Mouse (Mus musculus) intestine, embryonic 14.5 days (tissue): Measurements from ENCODE around the gene Vdr. TPM values are rescaled to one million over a fixed set of nuclear protein-coding genes. Genes with fewer than 3 reads are reported as not detected.
A peak's percentile ranks its signal among the peaks of the same experiment; 100 is the strongest.

Source experiments
- ATAC-seq: fragments of 200-750 bp; cut with Nextera tagmentation; replicated peaks from 2 replicates; pipeline ENCODE4 v1.8.0; 2017; ENCODE audit warnings: low read depth, moderate number of reproducible peaks, moderate TSS enrichment, moderate library complexity; ENCODE audit not compliant: low FRiP score, low TSS enrichment
- DNase-seq: peaks from one replicate; pipeline ENCODE4 v3.0.0-alpha.2; 2018; ENCODE audit warnings: low spot score
- H3K27ac ChIP-seq: fragments of 300-500 bp; sonication (generic); 2 replicates; pipeline ENCODE4 v1.5.1; 2014; ENCODE audit warnings: low read depth, mild to moderate bottlenecking, control low read depth
- H3K27me3 ChIP-seq: fragments of 300-500 bp; sonication (generic); replicated peaks from 2 replicates; pipeline ENCODE4 v1.6.1; 2014; ENCODE audit warnings: low read length, control low read depth; ENCODE audit not compliant: control insufficient read depth, insufficient read depth
- H3K36me3 ChIP-seq: fragments of 300-500 bp; sonication (generic); 2 replicates; pipeline ENCODE4 v1.6.1; 2014; ENCODE audit warnings: low read length, control low read depth; ENCODE audit not compliant: control insufficient read depth, insufficient read depth
- H3K4me1 ChIP-seq: fragments of 300-500 bp; sonication (generic); replicated peaks from 2 replicates; pipeline ENCODE4 v1.6.1; 2014; ENCODE audit warnings: low read length, control low read depth, mixed read lengths; ENCODE audit not compliant: control insufficient read depth, insufficient read depth
- H3K4me2 ChIP-seq: fragments of 300-500 bp; sonication (generic); 2 replicates; pipeline ENCODE4 v1.6.1; 2014; ENCODE audit warnings: low read length
- H3K4me3 ChIP-seq: fragments of 300-500 bp; sonication (generic); 2 replicates; pipeline ENCODE4 v1.5.1; 2014; ENCODE audit warnings: low read depth, low read length, control low read depth, mixed read lengths
- H3K9ac ChIP-seq: fragments of 300-500 bp; sonication (generic); 2 replicates; pipeline ENCODE4 v1.6.1; 2014; ENCODE audit warnings: mild to moderate bottlenecking, low read length
- H3K9me3 ChIP-seq: fragments of 300-500 bp; sonication (generic); 2 replicates; pipeline ENCODE4 v1.6.1; 2016; ENCODE audit warnings: low read length, control low read depth; ENCODE audit not compliant: control insufficient read depth
- WGBS: fragments of 180-500 bp; shearing (Covaris S2); extraction: QIAGEN DNeasy Blood & Tissue Kit; methylation state at CpG from one replicate; pipeline ENCODE4 v1.1.7; 2014; 5-methylcytosine and 5-hydroxymethylcytosine counted together
- polyA plus RNA-seq: library from polyadenylated mRNA; unstranded; fragments of >200 nt; fragmentation: Nextera tagmentation; extraction: Ambion mirVana; gene quantifications from 2 replicates; pipeline ENCODE4 v1.2.1, GENCODE M21; 2014

Vdr gene
- 0.66 and 0.80 TPM in 2 replicates for polyA plus RNA-seq

DNA sequence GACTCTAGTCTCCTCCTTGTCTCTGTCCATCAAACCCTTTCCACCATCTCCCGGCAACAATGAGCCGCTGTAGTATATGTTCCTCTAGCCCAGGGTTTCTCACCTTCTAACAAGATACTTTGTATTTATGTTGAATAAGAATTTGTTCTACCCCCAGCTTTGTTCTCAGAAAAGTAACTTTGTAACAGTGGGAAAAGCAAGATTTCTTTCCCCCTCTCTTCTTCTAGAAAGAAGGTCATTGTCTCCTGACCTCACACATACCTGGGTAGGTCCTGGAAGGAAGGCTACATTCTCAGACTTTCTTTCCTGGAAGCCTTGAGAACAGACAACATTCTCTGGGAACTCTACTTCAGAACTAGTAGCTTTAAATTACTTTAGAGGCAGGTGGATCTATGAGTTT is at the start of gene Vdr:
Gene Vdr (minus strand): TSS at position 101 of the 400 bp plus-strand sequence.
- H3K36me3 ChIP-seq, result no peaks in the 10 kb centered on the region
- peaks cover 19% of the 10 kb centered on the region for H3K4me1 ChIP-seq
- no peaks in the 10 kb centered on the region for H3K9me3 ChIP-seq
- H3K9ac ChIP-seq, result no peak within 1 kb of the TSS
- DNase-seq, result no peak
- H3K27me3 ChIP-seq, result 0 out of 2 replicates have a peak, but pooled peaks cover 5% of the 10 kb centered on the region
- no peak for ATAC-seq
- no peak within 1 kb of the TSS for H3K27ac ChIP-seq
- H3K4me3 ChIP-seq, result no peak within 1 kb of the TSS
- H3K4me2 ChIP-seq, result no peak within 1 kb of the TSS
- WGBS, result 93% methylated on average over 2 of the region's 2 CpGs

DNA sequence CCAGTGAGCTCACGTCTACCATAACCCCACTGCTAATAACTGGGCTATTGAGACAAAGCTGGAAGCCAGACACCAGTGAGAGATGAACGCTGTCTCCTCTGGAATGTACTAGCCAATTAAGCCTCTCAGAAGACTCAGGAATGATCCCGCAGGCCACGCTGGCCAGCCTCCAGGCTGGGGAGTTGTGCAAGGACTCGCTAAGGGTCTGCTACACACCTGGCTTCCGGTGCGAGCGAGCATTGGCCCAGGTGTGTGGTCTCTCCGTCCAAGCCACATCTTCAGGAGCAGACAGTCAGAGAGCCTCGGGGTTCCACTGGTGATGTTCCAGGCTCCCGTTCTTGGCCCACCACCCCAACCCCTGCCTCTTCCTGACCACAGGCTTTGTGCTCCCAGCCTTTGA is 46.0 kb upstream of the Vdr start:
- ATAC-seq (no peak), DNase-seq (no peak)
- Histone ChIP-seq H3K4me1 (peaks cover 14% of the 10 kb centered on the region; the same call in 1 of the 2 replicates), H3K36me3 (no peaks in the 10 kb centered on the region), H3K4me3 (no peak overlapping the region), H3K4me2 (no peak overlapping the region), H3K9ac (no peak overlapping the region), H3K27ac (no peak overlapping the region), H3K9me3 (no peaks in the 10 kb centered on the region), H3K27me3 (no peaks in the 10 kb centered on the region)
- WGBS, result 57% methylated on average over 11 of the region's 11 CpGs

DNA sequence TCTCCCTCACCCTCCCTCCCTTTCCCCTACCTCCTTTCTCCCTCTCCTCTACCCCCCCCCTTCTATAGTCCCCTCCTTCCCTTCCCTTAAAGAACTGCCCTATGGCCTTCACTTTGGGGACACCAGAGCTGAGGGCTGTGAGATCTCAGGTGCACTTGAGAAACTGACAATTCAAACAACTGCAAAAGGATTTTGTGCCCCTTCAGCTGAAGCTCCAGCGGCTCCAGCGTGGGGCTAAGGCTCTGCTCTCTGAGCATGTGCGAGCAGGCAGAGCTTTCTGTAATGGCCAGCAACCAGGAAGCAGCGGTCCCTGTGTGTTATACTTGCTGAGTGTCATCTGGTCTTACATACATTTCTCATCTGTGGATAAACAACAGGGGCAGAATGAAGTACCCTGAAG is 45.3 kb upstream of the Vdr start:
- Histone ChIP-seq H3K4me3 (no peak overlapping the region), H3K9ac (no peak overlapping the region), H3K4me2 (no peak overlapping the region), H3K27me3 (no peaks in the 10 kb centered on the region), H3K4me1 (peaks cover 14% of the 10 kb centered on the region; the same call in 1 of the 2 replicates), H3K36me3 (no peaks in the 10 kb centered on the region), H3K9me3 (no peaks in the 10 kb centered on the region), H3K27ac (0 out of 2 replicates have a peak overlapping the region, but pooled peaks have one; percentile 51)
- ATAC-seq (0 out of 2 replicates have a peak, but pooled peaks have one; percentile 51), DNase-seq (no peak)
- WGBS, result 4% methylated on average over 4 of the region's 4 CpGs

DNA sequence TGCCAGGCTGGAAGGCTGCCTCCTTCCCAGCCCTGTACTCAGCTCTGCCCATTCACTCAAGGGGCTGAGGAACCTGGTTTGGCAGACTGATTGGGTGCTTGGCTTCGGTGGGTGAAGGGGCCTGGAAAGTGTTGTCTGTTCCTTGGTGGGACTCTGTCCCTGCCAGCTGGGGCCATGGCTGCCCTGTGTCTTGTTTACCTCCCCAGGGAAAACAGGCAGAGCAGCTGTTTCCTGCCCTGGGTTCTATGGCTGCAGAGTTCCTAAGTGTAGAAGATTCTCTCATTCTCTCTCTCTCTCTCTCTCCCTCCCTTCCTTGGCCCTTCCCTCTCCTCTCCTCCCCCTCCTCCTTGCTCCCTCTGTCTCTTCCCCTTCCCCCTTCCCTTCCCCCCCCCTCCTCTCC is 44.9 kb upstream of the Vdr start:
- H3K9me3 ChIP-seq, result no peaks in the 10 kb centered on the region
- no peaks in the 10 kb centered on the region for H3K36me3 ChIP-seq
- no peak overlapping the region for H3K4me2 ChIP-seq
- peaks cover 14% of the 10 kb centered on the region; the same call in 1 of the 2 replicates for H3K4me1 ChIP-seq
- H3K9ac ChIP-seq, result no peak overlapping the region
- ATAC-seq, result no peak
- no peak overlapping the region for H3K27ac ChIP-seq
- no peak overlapping the region for H3K4me3 ChIP-seq
- no peak for DNase-seq
- 47% methylated on average over 1 of the region's 1 CpGs for WGBS
- no peaks in the 10 kb centered on the region for H3K27me3 ChIP-seq

- H3K4me2 ChIP-seq, result no peak overlapping the region
- H3K4me1 ChIP-seq, result peaks cover 14% of the 10 kb centered on the region; the same call in 1 of the 2 replicates
- H3K9ac ChIP-seq, result no peak overlapping the region
- no peak for ATAC-seq
- no peak for DNase-seq
- no peaks in the 10 kb centered on the region for H3K9me3 ChIP-seq
- H3K36me3 ChIP-seq, result no peaks in the 10 kb centered on the region
- WGBS, result 83% methylated on average over 8 of the region's 8 CpGs
- H3K27me3 ChIP-seq, result no peaks in the 10 kb centered on the region
- no peak overlapping the region for H3K4me3 ChIP-seq
- no peak overlapping the region for H3K27ac ChIP-seq
Measured at GRCm38 (mm10) chr15:97954671-97955070, 44.2 kb upstream of the Vdr start.

DNA sequence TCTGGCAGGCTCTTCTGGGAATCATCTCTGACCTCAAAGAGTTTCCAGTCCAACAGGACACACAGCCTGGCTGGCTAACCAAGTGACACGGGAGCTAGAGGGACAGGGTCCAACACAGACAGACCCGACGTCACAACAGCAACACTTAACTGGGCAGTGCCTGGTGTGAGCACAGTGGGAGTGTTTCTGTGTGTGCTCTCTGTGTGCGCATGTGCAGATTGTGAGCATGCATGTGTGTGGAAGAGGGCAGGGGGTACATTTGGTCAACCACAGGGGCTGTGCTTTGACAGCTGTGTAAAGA is 42.4 kb upstream of the Vdr start:
- no peak overlapping the region for H3K4me2 ChIP-seq
- 68% methylated on average over 4 of the region's 4 CpGs for WGBS
- H3K4me1 ChIP-seq, result peaks cover 14% of the 10 kb centered on the region; the same call in 1 of the 2 replicates
- H3K27me3 ChIP-seq, result no peaks in the 10 kb centered on the region
- no peak overlapping the region for H3K9ac ChIP-seq
- no peak for DNase-seq
- no peak overlapping the region for H3K27ac ChIP-seq
- no peak overlapping the region for H3K4me3 ChIP-seq
- no peak for ATAC-seq
- H3K9me3 ChIP-seq, result no peaks in the 10 kb centered on the region
- H3K36me3 ChIP-seq, result no peaks in the 10 kb centered on the region

GRCm38 (mm10) chr15:97952137-97952888 is 41.9 kb upstream of the Vdr start:
- DNase-seq (peak; percentile 89), ATAC-seq (peak; percentile 42; the same call in 1 of the 2 replicates)
- no peaks in the 10 kb centered on the region for H3K27me3 ChIP-seq
- H3K9ac ChIP-seq, result no peak overlapping the region
- H3K9me3 ChIP-seq, result no peaks in the 10 kb centered on the region
- WGBS, result 15% methylated on average over 16 of the region's 16 CpGs
- no peak overlapping the region for H3K4me2 ChIP-seq
- no peaks in the 10 kb centered on the region for H3K36me3 ChIP-seq
- H3K4me3 ChIP-seq, result no peak overlapping the region
- H3K4me1 ChIP-seq, result peaks cover 14% of the 10 kb centered on the region; the same call in 1 of the 2 replicates
- H3K27ac ChIP-seq, result no peak overlapping the region

DNA sequence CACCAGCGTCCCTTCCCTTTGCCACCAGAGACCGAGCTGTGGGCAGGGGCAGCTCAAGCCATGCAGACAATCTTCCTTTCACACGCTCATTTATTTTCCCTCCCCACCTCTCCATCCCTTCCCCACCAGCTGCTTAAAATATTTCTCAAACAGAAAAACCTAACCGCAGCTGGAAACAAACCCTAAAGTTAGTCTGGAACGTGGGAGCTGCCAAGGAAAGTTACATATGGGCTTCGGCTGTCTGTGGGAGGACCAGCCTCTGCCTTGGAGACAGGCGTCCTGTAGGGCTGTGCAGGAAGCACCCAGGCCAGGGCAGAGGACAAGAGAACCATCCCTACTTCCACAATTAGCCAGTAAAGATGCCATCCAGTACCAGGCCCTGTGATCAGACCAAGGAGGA is 39.8 kb upstream of the Vdr start:
- ATAC-seq (no peak), DNase-seq (no peak)
- 45% methylated on average over 7 of the region's 7 CpGs for WGBS
- Histone ChIP-seq H3K9ac (no peak overlapping the region), H3K9me3 (no peaks in the 10 kb centered on the region), H3K27me3 (no peaks in the 10 kb centered on the region), H3K4me2 (no peak overlapping the region), H3K27ac (no peak overlapping the region), H3K4me3 (no peak overlapping the region), H3K36me3 (no peaks in the 10 kb centered on the region), H3K4me1 (peaks cover 3% of the 10 kb centered on the region; the same call in 1 of the 2 replicates)

DNA sequence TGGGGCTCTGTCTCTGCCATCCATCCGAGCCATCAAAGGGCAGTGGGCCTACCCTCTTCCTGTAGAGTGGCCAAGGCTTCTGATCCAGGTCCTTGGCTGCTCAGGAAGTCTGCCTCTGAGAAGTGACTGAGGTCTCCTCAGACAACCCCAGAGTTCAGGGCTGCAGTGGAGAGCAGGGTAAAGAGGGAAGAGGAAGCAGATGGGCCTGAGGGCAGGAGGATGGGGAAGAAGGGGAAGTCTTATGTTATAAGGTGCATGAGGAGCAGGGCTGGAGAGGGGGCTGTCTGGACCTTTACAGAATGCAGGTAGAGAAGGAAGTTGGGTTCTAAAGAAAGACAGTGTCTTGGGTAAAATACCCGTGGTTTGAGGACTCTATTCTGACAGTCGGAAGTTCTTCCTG is 39.3 kb upstream of the Vdr start:
- DNase-seq, result no peak
- Histone ChIP-seq H3K4me3 (no peak overlapping the region), H3K27ac (no peak overlapping the region), H3K36me3 (no peaks in the 10 kb centered on the region), H3K9me3 (no peaks in the 10 kb centered on the region), H3K27me3 (no peaks in the 10 kb centered on the region), H3K4me1 (no peaks in the 10 kb centered on the region; the same call in 1 of the 2 replicates), H3K4me2 (no peak overlapping the region), H3K9ac (no peak overlapping the region)
- no peak for ATAC-seq
- 72% methylated on average over 3 of the region's 3 CpGs for WGBS
